Comparison of ENCODE assay signal across 25 mouse cellular contexts in genomic region chr1:166151341-166151740, GRCm38 (mm10). TPM values are rescaled to one million over a fixed set of nuclear protein-coding genes. Genes with fewer than 3 reads are reported as not detected.
DNase-seq lines count a peak whose midpoint lies in the region; ATAC-seq and TF ChIP-seq lines count a peak whose summit lies in the region.
"Had no signal": no experiment of that assay in that cellular context is flagged by ENCODE, and none has a peak within 500 bp of the region (broad histone marks: within the 10 kb centered on the region; RNA-seq: fewer than 3 reads in every experiment).

No protein-coding gene starts in this region.

- no peak overlapping the region for H3K27ac ChIP-seq in hindbrain, postnatal 0 days
- no peak overlapping the region for H3K27ac ChIP-seq in hindbrain, embryonic 12.5 days
- H3K27ac ChIP-seq in ES-E14 (ENCODE audit: insufficient read depth, low read depth, low read length, poor library complexity, severe bottlenecking) = peak overlapping the region; percentile 69; the same call in 1 of the 2 replicates
- H3K27ac ChIP-seq in cortical plate, adult 2 months (ENCODE audit: insufficient read depth, low read length) = no peak overlapping the region
- H3K27ac ChIP-seq: forebrain, embryonic 15.5 days; gastrocnemius, adult 2 months; hindbrain, embryonic 10.5 days; limb, embryonic 15.5 days; lung, embryonic 15.5 days had no signal

- H3K4me3 ChIP-seq in hindbrain, postnatal 0 days (ENCODE audit: low read length) = no peak overlapping the region
- H3K4me3 ChIP-seq in hindbrain, embryonic 12.5 days = no peak overlapping the region
- no peak overlapping the region for H3K4me3 ChIP-seq in ES-E14 (ENCODE audit: insufficient read depth in 1 of 2, low read depth in 1 of 2, low read length in 2 of 2, poor library complexity in 1 of 2, severe bottlenecking in 1 of 2)
- H3K4me3 ChIP-seq in cortical plate, adult 2 months (ENCODE audit: insufficient read depth, low read length) = no peak overlapping the region
- H3K4me3 ChIP-seq: forebrain, embryonic 15.5 days; gastrocnemius, adult 2 months; hindbrain, embryonic 10.5 days; limb, embryonic 15.5 days; lung, embryonic 15.5 days had no signal

- no peaks in the 10 kb centered on the region for H3K36me3 ChIP-seq in hindbrain, postnatal 0 days (ENCODE audit: insufficient read depth, low read length)
- no peaks in the 10 kb centered on the region for H3K36me3 ChIP-seq in hindbrain, embryonic 12.5 days
- H3K36me3 ChIP-seq in ES-E14 (ENCODE audit: control insufficient read depth, insufficient read depth, low read length, poor library complexity, severe bottlenecking) = peaks cover 20% of the 10 kb centered on the region
- H3K36me3 ChIP-seq: forebrain, embryonic 15.5 days; hindbrain, embryonic 10.5 days; limb, embryonic 15.5 days; lung, embryonic 15.5 days had no signal

- TF ChIP-seq POLR2A in cortical plate, adult 2 months (IDR thresholded peaks at IDR 0.05; ENCODE audit: extremely low read depth, insufficient read depth, low read length) = no peak

- in situ Hi-C loops in ES-E14 (cut with MboI; ENCODE audit: low sequenced_read_pairs in 2 of 2, unreplicated experiment in 2 of 2) = loop anchor here (5.0 to 10.0 kb wide), 2 partner anchors 149 to 377 kb away; partner anchors contain the start of gene Pou2f1 (in 1 of the 2)

- peak; percentile 56 for TF ChIP-seq CTCF in hindbrain, postnatal 0 days (IDR thresholded peaks at IDR 0.05; ENCODE audit: low read depth)
- TF ChIP-seq CTCF in cortical plate, adult 2 months (IDR thresholded peaks at IDR 0.05; ENCODE audit: extremely low read depth, insufficient read depth, low read length) = 0 out of 2 replicates have a peak, but pooled peaks have one; percentile 27

- no peaks in the 10 kb centered on the region for H3K9me3 ChIP-seq in hindbrain, postnatal 0 days (ENCODE audit: low read length)
- no peaks in the 10 kb centered on the region for H3K9me3 ChIP-seq in hindbrain, embryonic 12.5 days (replicated peaks)
- no peaks in the 10 kb centered on the region for H3K9me3 ChIP-seq in ES-E14 (ENCODE audit: control insufficient read depth, insufficient read depth, low read depth, low read length)
- H3K9me3 ChIP-seq: forebrain, embryonic 15.5 days; hindbrain, embryonic 10.5 days; limb, embryonic 15.5 days; lung, embryonic 15.5 days had no signal

- peak; percentile 62 for DNase-seq in hindbrain, postnatal 0 days (ENCODE audit: low spot score)
- DNase-seq in lung, postnatal 10 days = peak; percentile 8
- DNase-seq in lung, adult 18-20 months = no peak
- DNase-seq in ES-E14 (ENCODE audit: low read depth, low spot score) = no peak
- no peak for DNase-seq in T-cell, adult 2 months (ENCODE audit: low spot score)
- DNase-seq: adrenal gland, postnatal 10 days; cerebellum, adult 18-20 months; cerebellum, postnatal 36 days; gastrocnemius, adult 2 months; heart, adult 11 months; kidney, adult 8-10 months; kidney, postnatal 36 days; retina, postnatal 1 day; thymus, postnatal 4 days had no signal

- H3K4me2 ChIP-seq in hindbrain, postnatal 0 days (ENCODE audit: low read depth, low read length) = no peak overlapping the region
- H3K4me2 ChIP-seq in hindbrain, embryonic 12.5 days (replicated peaks) = no peak overlapping the region
- H3K4me2 ChIP-seq: forebrain, embryonic 15.5 days; limb, embryonic 15.5 days; lung, embryonic 15.5 days had no signal

- WGBS in hindbrain, postnatal 0 days = 39% methylated on average over 11 of the region's 11 CpGs
- WGBS in hindbrain, embryonic 12.5 days = 57% methylated on average over 11 of the region's 11 CpGs

- no peaks in the 10 kb centered on the region for H3K4me1 ChIP-seq in hindbrain, postnatal 0 days (ENCODE audit: insufficient read depth, low read length)
- no peaks in the 10 kb centered on the region; the same call in 1 of the 2 replicates for H3K4me1 ChIP-seq in hindbrain, embryonic 12.5 days
- H3K4me1 ChIP-seq in ES-E14 (ENCODE audit: control insufficient read depth in 2 of 2, insufficient read depth in 2 of 2, low read length in 2 of 2, poor library complexity in 1 of 2) = peaks cover 7 to 30% of the 10 kb centered on the region in 2 experiments; a peak in 3 of 4 replicates
- no peaks in the 10 kb centered on the region for H3K4me1 ChIP-seq in cortical plate, adult 2 months (ENCODE audit: control insufficient read depth, insufficient read depth, low read length)
- H3K4me1 ChIP-seq: hindbrain, embryonic 10.5 days had no signal

- H3K9ac ChIP-seq in hindbrain, postnatal 0 days (replicated peaks; ENCODE audit: low read length) = no peak overlapping the region
- no peak overlapping the region for H3K9ac ChIP-seq in hindbrain, embryonic 12.5 days
- peak overlapping the region; percentile 55; the same call in 1 of the 2 replicates for H3K9ac ChIP-seq in ES-E14 (ENCODE audit: insufficient read depth, low read depth, low read length, poor library complexity, severe bottlenecking)
- H3K9ac ChIP-seq: forebrain, embryonic 15.5 days; limb, embryonic 15.5 days; lung, embryonic 15.5 days had no signal

- no peak for ATAC-seq in hindbrain, postnatal 0 days
- no peak for ATAC-seq in hindbrain, embryonic 12.5 days (ENCODE audit: low FRiP score)
- ATAC-seq: CD4-positive, CD25-positive, alpha-beta regulatory T cell, adult 4 months; forebrain, embryonic 15.5 days had no signal

- peaks cover 10% of the 10 kb centered on the region; the same call in 1 of the 2 replicates for H3K27me3 ChIP-seq in hindbrain, postnatal 0 days (ENCODE audit: insufficient read depth, low read length)
- H3K27me3 ChIP-seq in hindbrain, embryonic 12.5 days = peaks cover 19% of the 10 kb centered on the region

TF ChIP-seq in ES-E14, 5 proteins besides CTCF, POLR2A, EP300 and RAD21:
- TF ChIP-seq HCFC1 (IDR thresholded peaks at IDR 0.05; ENCODE audit: borderline replicate concordance, insufficient read depth, low read length) (no peak), MAFK (IDR thresholded peaks at IDR 0.05; ENCODE audit: insufficient read depth, low read depth, low read length) (no peak), CHD2 (IDR thresholded peaks at IDR 0.05; ENCODE audit: low read depth, low read length) (no peak), ZC3H11A (IDR thresholded peaks at IDR 0.05; ENCODE audit: borderline replicate concordance, low read depth, low read length) (no peak), ZNF384 (IDR thresholded peaks at IDR 0.05; ENCODE audit: low read depth, low read length) (no peak)

RNA-seq across cellular contexts. Expression of gene Gpa33, which starts 21.3 kb away (rescaled TPM):
- not detected in 2 replicates for total RNA-seq in hindbrain, postnatal 0 days (2014; rRNA removed)
- polyA plus RNA-seq in hindbrain, postnatal 0 days (2015; fragmentation: Nextera tagmentation; extraction: Ambion mirVana) = 0.06 and 0.09 TPM in 2 replicates
- 0.12 and 0.26 TPM in 2 replicates for polyA plus RNA-seq in hindbrain, embryonic 12.5 days (2016; fragmentation: Nextera tagmentation; extraction: Ambion mirVana)
- total RNA-seq in ES-E14 (2012; rRNA removed) = 68.0 and 204 TPM in 2 replicates
- not detected in 2 replicates for polyA plus RNA-seq in cortical plate, adult 2 months (2012; rRNA removed)
- total RNA-seq: gastrocnemius, adult 2 months; layer of hippocampus, postnatal 14 days; left cerebral cortex, postnatal 25 days; megakaryocyte, adult 5-6 weeks; neutrophil, adult 5-6 weeks had no signal
- polyA plus RNA-seq: CD4-positive, CD25-positive, alpha-beta regulatory T cell, adult 4 months; forebrain, embryonic 15.5 days; lung, embryonic 15.5 days had no signal

RNA-seq across cellular contexts. Expression of gene Dusp27, which starts 23.6 kb away (rescaled TPM):
- 0.36 and 0.58 TPM in 2 replicates for total RNA-seq in hindbrain, postnatal 0 days (2014; rRNA removed)
- polyA plus RNA-seq in hindbrain, postnatal 0 days (2015; fragmentation: Nextera tagmentation; extraction: Ambion mirVana) = 0.64 and 1.0 TPM in 2 replicates
- 3.3 and 5.5 TPM in 2 replicates for polyA plus RNA-seq in hindbrain, embryonic 12.5 days (2016; fragmentation: Nextera tagmentation; extraction: Ambion mirVana)
- 60.2 and 69.4 TPM in 2 replicates for total RNA-seq in ES-E14 (2012; rRNA removed)
- polyA plus RNA-seq in cortical plate, adult 2 months (2012; rRNA removed) = 0.21 and 0.25 TPM in 2 replicates
- total RNA-seq: megakaryocyte, adult 5-6 weeks; neutrophil, adult 5-6 weeks had no signal
- polyA plus RNA-seq: CD4-positive, CD25-positive, alpha-beta regulatory T cell, adult 4 months had no signal

Comparison
In these comparisons a context has a peak if more than half of its experiments do, and no peak if none do; other contexts are left out.
1. DNase-seq: peak in hindbrain, postnatal 0 days (single experiment) and lung, postnatal 10 days (single experiment); none in lung, adult 18-20 months (0 of 2), ES-E14 (single experiment) and T-cell, adult 2 months (single experiment).